Mouse (Mus musculus) adrenal gland, postnatal 4 days (tissue): ENCODE results near the gene Rpp14. TPM values are rescaled to one million over a fixed set of nuclear protein-coding genes. Genes with fewer than 3 reads are reported as not detected.
"Not testable (repeated sequence)": the region's sequence is repeated elsewhere in the genome, so short reads cannot be mapped to it uniquely, and the experiment has no call there.

ENCODE experiments used
- DNase-seq, 2 experiments: peaks; one replicate each; pipeline ENCODE4 v3.0.0; 2021 to 2022; ENCODE audit warnings: low spot score in 2 of 2, mixed read lengths in 2 of 2
- total RNA-seq, 2 experiments: library from RNA; stranded (reverse); gene quantifications; 2 replicates each; pipeline ENCODE4 v1.2.3; 2021

Gene Rpp14
- total RNA-seq, 2 experiments from 2014 or later = 25.8 to 37.4 TPM

- no peak for DNase-seq
These were observed 31.4 kb downstream of the Rpp14 start for GRCm38 (mm10) chr14:8111545-8111944.

GRCm38 (mm10) chr14:8112036-8112435 lies 31.9 kb downstream of the Rpp14 start:
- no peak for DNase-seq

- DNase-seq = no peak
These were observed 33.4 kb downstream of the Rpp14 start for GRCm38 (mm10) chr14:8113616-8114015.

- DNase-seq = no peak
These were observed 34.1 kb downstream of the Rpp14 start for GRCm38 (mm10) chr14:8114306-8114705.

GRCm38 (mm10) chr14:8114756-8115155 lies 34.6 kb downstream of the Rpp14 start:
- no peak for DNase-seq

- DNase-seq = no peak
These were observed 35.6 kb downstream of the Rpp14 start for GRCm38 (mm10) chr14:8115772-8116171.

GRCm38 (mm10) chr14:8117371-8117770 lies 37.2 kb downstream of the Rpp14 start:
- no peak for DNase-seq

GRCm38 (mm10) chr14:8119454-8119853 lies 39.3 kb downstream of the Rpp14 start:
- DNase-seq = no peak

GRCm38 (mm10) chr14:8119904-8120303 lies 39.7 kb downstream of the Rpp14 start:
- DNase-seq = no peak

- DNase-seq = no peak
These were observed 43.0 kb downstream of the Rpp14 start for GRCm38 (mm10) chr14:8123141-8123540.

GRCm38 (mm10) chr14:8123611-8124010 lies 43.4 kb downstream of the Rpp14 start:
- DNase-seq = not testable (repeated sequence)

- no peak for DNase-seq
These were observed 44.1 kb downstream of the Rpp14 start for GRCm38 (mm10) chr14:8124046-8124881.

- DNase-seq = no peak
These were observed 47.8 kb downstream of the Rpp14 start for GRCm38 (mm10) chr14:8127971-8128370.

GRCm38 (mm10) chr14:8132789-8133188 lies 52.6 kb downstream of the Rpp14 start:
- no peak for DNase-seq

- DNase-seq = no peak
These were observed 54.1 kb downstream of the Rpp14 start for GRCm38 (mm10) chr14:8134234-8134633.

- DNase-seq = no peak
These were observed 55.0 kb downstream of the Rpp14 start for GRCm38 (mm10) chr14:8135130-8135529.

GRCm38 (mm10) chr14:8139724-8140710 lies 59.9 kb downstream of the Rpp14 start:
- DNase-seq = no peak

GRCm38 (mm10) chr14:8141131-8141530 lies 61.0 kb downstream of the Rpp14 start:
- no peak for DNase-seq
